Mouse (Mus musculus) liver, adult 2 months (tissue): ENCODE data around the gene Purb.

ENCODE experiments used
- CTCF ChIP-seq: fragments of 200-500 bp; IDR thresholded peaks from 2 replicates; pipeline ENCODE4 v1.5.1; 2011; ENCODE audit warnings: low read depth, low read length, control low read depth
- POLR2A ChIP-seq: fragments of 200-500 bp; IDR thresholded peaks from 2 replicates; pipeline ENCODE4 v1.6.1; 2011; ENCODE audit warnings: low read length, control low read depth; ENCODE audit not compliant: insufficient read depth; ENCODE audit errors: extremely low read depth

DNA sequence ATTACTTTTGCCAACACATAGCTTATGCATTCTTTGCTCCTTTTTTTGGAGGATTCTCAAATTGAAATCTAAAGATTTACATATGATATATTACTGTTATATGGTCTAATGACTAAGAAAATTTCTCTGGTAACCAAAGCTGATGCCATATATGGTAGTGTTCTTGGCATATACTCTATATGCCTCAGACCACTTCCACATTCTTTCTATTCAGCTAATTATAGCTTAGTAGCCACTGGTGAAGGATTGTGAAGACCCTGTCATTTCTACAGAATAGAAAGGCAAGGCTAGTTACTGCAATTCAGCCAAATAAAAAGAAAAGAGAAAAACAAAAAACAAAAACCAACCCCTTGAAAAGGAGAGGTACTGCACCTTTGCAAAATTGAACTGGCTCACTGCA is 3.6 kb downstream of the Purb start:
- TF ChIP-seq POLR2A (no peak), CTCF (no peak)
